Mouse (Mus musculus) kidney, adult 2 months (tissue): Measurements from ENCODE around the gene Ppp1r1c. TPM values are rescaled to one million over a fixed set of nuclear protein-coding genes. Genes with fewer than 3 reads are reported as not detected.

ENCODE experiments used
- DNase-seq: peaks from one replicate; pipeline ENCODE4 v3.0.0; 2021
- H3K27ac ChIP-seq: fragments of 200-500 bp; 2 replicates; pipeline ENCODE4 v1.5.1; 2012; ENCODE audit warnings: low read depth, low read length, control low read depth, inconsistent platforms; ENCODE audit not compliant: insufficient read depth
- H3K27me3 ChIP-seq: fragments of 200-500 bp; replicated peaks from 2 replicates; pipeline ENCODE4 v1.6.1; 2012; ENCODE audit warnings: mild to moderate bottlenecking, moderate library complexity, low read length, inconsistent platforms; ENCODE audit not compliant: control insufficient read depth, insufficient read depth
- H3K36me3 ChIP-seq: fragments of 200-500 bp; 2 replicates; pipeline ENCODE4 v1.6.1; 2012; ENCODE audit warnings: mild to moderate bottlenecking, moderate library complexity, low read length, inconsistent platforms; ENCODE audit not compliant: control insufficient read depth, insufficient read depth
- H3K4me1 ChIP-seq: fragments of 200-500 bp; 2 replicates; pipeline ENCODE4 v1.6.1; 2011; ENCODE audit warnings: low read length; ENCODE audit not compliant: control insufficient read depth, insufficient read depth
- H3K4me3 ChIP-seq: fragments of 200-500 bp; 2 replicates; pipeline ENCODE4 v1.5.1; 2011; ENCODE audit warnings: mild to moderate bottlenecking, low read depth, low read length, control low read depth; ENCODE audit not compliant: insufficient read depth
- CTCF ChIP-seq: fragments of 200-500 bp; conservative IDR thresholded peaks from 2 replicates; pipeline ENCODE4 v1.5.1; 2011; ENCODE audit warnings: low read depth, mild to moderate bottlenecking, control low read depth, low read length, moderate library complexity, mixed read lengths; ENCODE audit not compliant: insufficient read depth, insufficient read length
- POLR2A ChIP-seq: fragments of 200-500 bp; IDR thresholded peaks from one replicate; pipeline ENCODE4 v1.6.1; 2011; ENCODE audit warnings: low read depth, low read length, control low read depth
- WGBS: fragments of 180-500 bp; shearing (Covaris S2); methylation state at CpG from one replicate; pipeline ENCODE4 v1.1.7; 2018; 5-methylcytosine and 5-hydroxymethylcytosine counted together
- polyA plus RNA-seq: library from polyadenylated mRNA; depleted of rRNA; stranded (reverse); fragments of >200 nt; gene quantifications from 2 replicates; pipeline ENCODE4 v1.2.3, GENCODE M21; 2012

The Ppp1r1c gene
- polyA plus RNA-seq, 1 experiment, result not detected

DNA sequence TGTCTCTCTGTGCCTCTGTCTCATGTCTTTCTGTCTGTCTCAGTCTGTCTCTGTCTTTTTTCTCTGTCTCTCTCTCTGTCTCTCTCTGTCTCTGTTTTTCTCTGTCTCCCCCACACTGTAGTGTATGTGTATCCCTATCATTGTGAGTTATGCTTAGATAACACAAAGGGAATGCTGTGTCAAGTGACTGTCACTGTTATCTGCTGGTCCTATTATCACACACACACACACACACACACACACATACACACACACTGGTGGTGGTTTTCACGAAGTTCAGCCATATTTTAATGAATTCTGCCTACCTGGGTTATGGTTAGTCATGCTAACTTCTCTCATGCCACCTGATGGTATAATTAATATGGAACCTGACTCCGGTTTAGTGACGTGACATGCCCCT lies 44.1 kb downstream of the Ppp1r1c start:
- H3K4me3 ChIP-seq, result no peak overlapping the region
- no peaks in the 10 kb centered on the region for H3K36me3 ChIP-seq
- no peaks in the 10 kb centered on the region for H3K4me1 ChIP-seq
- H3K27ac ChIP-seq, result no peak overlapping the region
- H3K27me3 ChIP-seq, result no peaks in the 10 kb centered on the region; the same call in 1 of the 2 replicates
- TF ChIP-seq POLR2A, result no peak
- TF ChIP-seq CTCF, result no peak
- no peak for DNase-seq
- WGBS, result 62% methylated on average over 3 of the region's 3 CpGs

DNA sequence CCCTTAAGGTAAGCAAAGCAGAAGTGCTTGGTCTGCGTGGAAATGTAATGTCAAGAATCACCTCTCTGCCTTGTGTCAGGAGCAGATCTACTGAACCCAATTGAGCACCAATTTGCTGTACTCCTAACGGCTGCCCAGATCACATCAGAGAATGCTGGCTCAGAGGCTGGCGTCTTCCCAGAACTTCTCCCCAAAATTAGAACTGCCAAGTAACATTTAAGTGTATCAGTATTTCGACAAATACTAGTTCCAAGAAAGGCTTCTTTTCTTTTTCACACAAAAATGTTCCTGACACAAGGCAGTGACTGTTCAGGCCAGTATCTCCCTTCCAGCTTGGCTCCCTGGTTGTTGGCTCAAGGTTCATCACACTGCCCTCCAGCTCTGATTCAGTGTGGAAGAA lies 52.4 kb downstream of the Ppp1r1c start:
- Histone ChIP-seq H3K27me3 (no peaks in the 10 kb centered on the region; the same call in 1 of the 2 replicates), H3K27ac (no peak overlapping the region), H3K4me3 (no peak overlapping the region), H3K4me1 (0 out of 2 replicates have a peak, but pooled peaks cover 4% of the 10 kb centered on the region), H3K36me3 (no peaks in the 10 kb centered on the region)
- 78% methylated on average over 4 of the region's 4 CpGs for WGBS
- no peak for DNase-seq
- TF ChIP-seq POLR2A, result no peak
- no peak for TF ChIP-seq CTCF

DNA sequence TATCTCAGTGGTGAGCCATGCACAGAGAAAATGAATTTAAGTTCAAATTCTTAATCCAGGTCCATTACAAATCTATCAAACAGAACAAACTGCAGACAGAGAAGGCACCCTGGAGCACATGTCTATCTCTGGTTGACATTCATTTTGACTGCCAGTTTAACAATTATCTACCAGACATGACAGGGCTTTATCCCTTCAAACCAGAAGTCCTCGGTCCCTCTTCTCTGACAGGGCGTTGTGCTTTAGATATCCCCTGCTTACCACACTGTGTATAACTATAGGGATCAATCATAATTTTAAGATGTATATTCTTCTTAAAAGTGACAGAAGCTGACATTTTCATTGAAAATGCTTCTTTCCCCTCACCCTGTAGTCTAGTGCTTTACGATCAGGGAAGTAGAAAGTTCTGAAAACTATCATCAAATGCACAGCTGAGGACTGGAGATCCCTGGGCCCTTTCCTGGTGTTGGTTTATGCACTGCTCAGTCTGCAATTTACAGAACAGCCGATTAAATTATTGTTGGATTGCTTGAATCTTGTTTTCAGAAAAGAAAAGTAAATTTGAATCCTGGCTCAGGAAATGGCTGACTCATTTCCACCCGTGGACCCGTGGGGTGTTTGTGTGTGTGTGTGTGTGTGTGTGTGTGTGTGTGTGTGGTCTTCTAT lies 55.3 kb downstream of the Ppp1r1c start:
- no peak for TF ChIP-seq POLR2A
- no peak for TF ChIP-seq CTCF
- Histone ChIP-seq H3K27me3 (no peaks in the 10 kb centered on the region; the same call in 1 of the 2 replicates), H3K27ac (no peak overlapping the region), H3K4me1 (0 out of 2 replicates have a peak, but pooled peaks cover 4% of the 10 kb centered on the region), H3K4me3 (no peak overlapping the region), H3K36me3 (no peaks in the 10 kb centered on the region)
- DNase-seq, result no peak
- 64% methylated on average over 6 of the region's 6 CpGs for WGBS

DNA sequence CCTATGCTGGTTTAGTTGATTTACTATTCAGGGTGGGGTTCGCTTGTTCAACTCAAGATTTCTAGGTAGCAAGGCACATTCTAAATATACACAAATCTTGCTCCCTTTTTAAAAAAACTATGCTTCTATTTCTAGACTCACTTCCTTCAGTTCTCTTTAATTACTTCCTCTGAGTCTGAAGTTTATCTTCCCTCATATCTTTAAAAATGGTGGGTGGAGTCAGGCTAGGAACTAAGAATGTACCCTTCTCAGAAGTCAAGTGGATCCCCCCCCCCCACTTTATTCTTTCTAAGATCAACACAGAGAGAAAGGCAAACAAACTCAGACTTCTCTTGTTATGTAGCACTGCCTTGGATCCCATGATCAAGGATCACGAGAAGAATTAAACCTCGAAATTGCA lies 57.5 kb downstream of the Ppp1r1c start:
- no peaks in the 10 kb centered on the region; the same call in 1 of the 2 replicates for H3K27me3 ChIP-seq
- no peaks in the 10 kb centered on the region for H3K36me3 ChIP-seq
- TF ChIP-seq CTCF, result no peak
- no peak for TF ChIP-seq POLR2A
- WGBS, result 66% methylated on average over 3 of the region's 3 CpGs
- H3K4me1 ChIP-seq, result 0 out of 2 replicates have a peak, but pooled peaks cover 2% of the 10 kb centered on the region
- H3K27ac ChIP-seq, result no peak overlapping the region
- peak; percentile 19 for DNase-seq
- no peak overlapping the region for H3K4me3 ChIP-seq

DNA sequence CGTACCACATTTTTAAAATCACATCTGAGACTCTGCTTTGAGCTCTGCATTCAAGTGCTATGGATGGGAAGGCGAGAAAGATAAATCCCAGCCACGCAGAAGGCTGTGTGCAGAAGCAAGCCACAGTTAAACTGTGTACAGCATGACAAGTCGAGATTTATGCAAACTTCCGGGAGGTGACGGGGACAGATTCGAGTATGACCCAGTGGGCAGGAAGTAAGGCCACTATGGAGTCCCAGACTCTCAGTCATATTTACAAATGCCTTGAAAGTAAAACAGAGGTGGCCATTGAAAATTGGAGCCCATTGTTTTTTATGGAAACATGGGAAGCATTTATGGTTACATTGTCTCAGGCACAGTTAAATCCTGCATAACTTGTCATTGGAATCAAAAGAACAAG lies 58.1 kb downstream of the Ppp1r1c start:
- DNase-seq, result peak; percentile 38
- WGBS, result 47% methylated on average over 7 of the region's 7 CpGs
- Histone ChIP-seq H3K4me1 (0 out of 2 replicates have a peak, but pooled peaks cover 2% of the 10 kb centered on the region), H3K27ac (no peak overlapping the region), H3K4me3 (no peak overlapping the region), H3K27me3 (no peaks in the 10 kb centered on the region; the same call in 1 of the 2 replicates), H3K36me3 (no peaks in the 10 kb centered on the region)
- TF ChIP-seq CTCF, result no peak
- no peak for TF ChIP-seq POLR2A

DNA sequence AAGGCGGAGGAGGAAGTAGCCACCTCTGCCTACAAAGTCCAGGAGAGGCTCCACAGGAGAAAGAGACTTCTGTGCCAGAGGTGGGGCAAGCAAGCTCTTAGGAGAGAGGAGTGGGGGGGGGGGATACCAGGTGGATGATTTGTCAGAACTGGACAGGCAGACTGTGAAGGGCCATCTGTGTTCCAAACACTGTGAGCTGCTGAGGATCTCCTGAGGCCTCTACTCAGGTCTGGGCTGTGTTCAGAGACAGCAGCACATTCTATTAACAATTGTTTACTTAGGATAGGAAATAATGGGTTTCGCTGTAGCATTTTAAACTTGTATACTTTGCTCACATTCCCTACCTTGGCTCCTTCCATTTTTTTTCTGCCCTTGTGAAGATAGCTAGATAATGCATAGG lies 61.0 kb downstream of the Ppp1r1c start:
- Histone ChIP-seq H3K27ac (no peak overlapping the region), H3K36me3 (no peaks in the 10 kb centered on the region), H3K27me3 (no peaks in the 10 kb centered on the region; the same call in 1 of the 2 replicates), H3K4me1 (0 out of 2 replicates have a peak, but pooled peaks cover 2% of the 10 kb centered on the region), H3K4me3 (no peak overlapping the region)
- WGBS, result 95% methylated on average over 2 of the region's 2 CpGs
- TF ChIP-seq POLR2A, result no peak
- TF ChIP-seq CTCF, result no peak
- DNase-seq, result no peak

DNA sequence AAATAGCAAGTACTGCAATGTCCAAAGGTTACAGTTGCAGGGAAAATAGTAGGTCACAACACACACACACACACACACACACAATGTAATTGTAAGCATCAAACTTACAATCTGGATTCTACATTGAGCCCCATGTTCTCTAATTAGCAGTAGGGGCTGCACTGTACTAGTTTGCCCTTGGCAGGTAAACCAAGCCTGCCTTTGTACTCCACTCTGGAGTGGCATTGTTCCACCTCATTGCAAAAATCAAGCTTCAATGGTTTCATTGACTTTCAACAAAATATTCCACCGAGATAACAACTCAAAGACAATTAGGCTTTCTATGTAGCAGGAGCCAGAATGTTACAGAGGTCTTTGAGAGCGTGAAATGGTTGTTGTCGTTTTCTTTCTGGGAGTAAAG lies 62.7 kb downstream of the Ppp1r1c start:
- no peak for TF ChIP-seq CTCF
- TF ChIP-seq POLR2A, result no peak
- H3K4me1 ChIP-seq, result no peaks in the 10 kb centered on the region; the same call in 1 of the 2 replicates
- H3K4me3 ChIP-seq, result no peak overlapping the region
- H3K27me3 ChIP-seq, result no peaks in the 10 kb centered on the region
- H3K27ac ChIP-seq, result no peak overlapping the region
- no peak for DNase-seq
- WGBS, result 50% methylated on average over 3 of the region's 3 CpGs
- no peaks in the 10 kb centered on the region for H3K36me3 ChIP-seq

DNA sequence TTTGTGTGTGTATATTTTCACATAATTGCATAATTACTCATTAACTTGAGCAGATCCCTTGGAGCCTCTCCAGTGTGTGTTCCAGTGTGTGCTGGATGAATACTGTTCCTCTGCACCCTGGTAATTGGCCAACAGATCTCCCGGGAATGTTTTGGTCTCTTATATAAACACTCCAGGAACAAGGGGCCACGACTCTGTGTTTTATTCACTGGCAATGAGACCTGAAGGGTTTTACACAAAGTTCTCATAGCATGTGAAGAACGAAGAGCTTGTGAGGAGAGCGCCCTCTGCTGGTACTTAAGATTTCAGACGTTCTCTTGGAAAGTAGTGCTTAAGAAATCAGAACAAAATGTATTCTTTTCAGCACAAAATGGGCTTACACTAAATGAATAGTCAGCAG lies 66.8 kb downstream of the Ppp1r1c start:
- Histone ChIP-seq H3K4me3 (no peak overlapping the region), H3K4me1 (no peaks in the 10 kb centered on the region; the same call in 1 of the 2 replicates), H3K36me3 (no peaks in the 10 kb centered on the region), H3K27me3 (no peaks in the 10 kb centered on the region; the same call in 1 of the 2 replicates), H3K27ac (no peak overlapping the region)
- 0 out of 2 replicates have a peak, but pooled peaks have one; percentile 16 for TF ChIP-seq CTCF
- no peak for TF ChIP-seq POLR2A
- under 1% methylated on average over 5 of the region's 5 CpGs for WGBS
- peak; percentile 83 for DNase-seq
